Mouse (Mus musculus) kidney, adult 2 months (tissue): ENCODE data around the gene Mrtfb.

ENCODE experiments used
- CTCF ChIP-seq: fragments of 200-500 bp; conservative IDR thresholded peaks from 2 replicates; pipeline ENCODE4 v1.5.1; 2011; ENCODE audit warnings: low read depth, mild to moderate bottlenecking, control low read depth, low read length, moderate library complexity, mixed read lengths; ENCODE audit not compliant: insufficient read depth, insufficient read length
- POLR2A ChIP-seq: fragments of 200-500 bp; IDR thresholded peaks from one replicate; pipeline ENCODE4 v1.6.1; 2011; ENCODE audit warnings: low read depth, low read length, control low read depth

DNA sequence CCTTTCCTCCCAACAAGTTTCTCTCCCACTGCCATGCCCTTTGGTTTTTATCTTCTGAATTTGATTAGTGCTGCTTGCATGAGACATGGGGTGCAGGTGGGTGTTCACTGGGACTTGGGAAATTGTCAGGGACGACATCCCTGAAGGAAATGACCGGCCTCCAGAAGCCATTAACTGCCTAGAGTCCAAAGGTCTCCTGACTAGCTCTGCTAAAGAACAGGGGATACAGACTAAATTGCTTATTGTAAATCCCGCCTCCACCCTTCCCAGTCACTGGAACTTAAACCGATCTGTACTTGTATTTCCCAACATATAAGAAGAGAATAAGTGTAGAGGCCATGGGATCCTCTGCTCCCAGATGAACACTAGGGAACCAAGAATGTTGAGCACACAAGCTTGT lies 43.5 kb upstream of the Mrtfb start:
- no peak for TF ChIP-seq POLR2A
- no peak for TF ChIP-seq CTCF
